Mouse (Mus musculus) regulatory T cell (primary cell): Measurements from ENCODE around the gene Ccr6.

ENCODE experiments used
- in situ Hi-C: fragments of 300-600 bp; cut with MboI, MseI; formaldehyde crosslinking; loops from one replicate; pipeline ENCODE4 v1.15.1; 2025; ENCODE audit warnings: high pct_unique_total_duplicates

Ccr6 gene

GRCm38 (mm10) chr17:8232089-8232488 is 3.8 kb upstream of the Ccr6 start:
- in situ Hi-C loops: loop anchor here (25.0 kb wide), 1 partner anchor 295 kb away; the partner anchor contains the start of genes Rsph3a and Tagap

DNA sequence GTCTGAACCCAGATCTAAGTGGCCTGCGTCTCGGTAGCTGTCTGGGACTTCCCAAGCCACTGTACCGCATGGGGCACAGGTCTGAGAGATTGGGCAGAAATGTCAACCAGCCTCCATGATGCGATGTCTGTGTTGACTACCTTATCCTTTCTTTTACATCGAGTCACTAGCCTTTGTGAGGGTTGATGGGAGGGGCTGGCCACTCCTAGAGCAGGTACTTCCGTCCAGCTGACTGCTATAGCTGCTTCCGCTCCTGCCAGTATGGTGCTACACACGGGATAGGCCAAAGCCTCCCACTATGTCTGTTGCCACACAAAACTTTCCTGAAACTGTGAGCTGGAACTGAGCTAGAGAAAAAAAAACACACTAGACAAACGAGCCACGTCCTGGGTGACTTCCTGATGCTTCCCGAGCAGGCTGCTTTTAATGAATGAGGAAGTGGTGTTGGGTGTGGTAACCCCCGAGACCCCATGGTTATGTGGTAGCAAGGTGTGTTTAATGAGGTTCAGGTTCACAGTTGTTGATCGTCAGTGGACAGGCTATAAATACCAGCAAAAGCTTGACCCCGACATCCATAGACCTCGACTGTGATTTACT is 2.1 kb upstream of the Ccr6 start:
- in situ Hi-C loops: loop anchor here (25.0 kb wide), 1 partner anchor 296 kb away; the partner anchor contains the start of genes Rsph3a and Tagap

DNA sequence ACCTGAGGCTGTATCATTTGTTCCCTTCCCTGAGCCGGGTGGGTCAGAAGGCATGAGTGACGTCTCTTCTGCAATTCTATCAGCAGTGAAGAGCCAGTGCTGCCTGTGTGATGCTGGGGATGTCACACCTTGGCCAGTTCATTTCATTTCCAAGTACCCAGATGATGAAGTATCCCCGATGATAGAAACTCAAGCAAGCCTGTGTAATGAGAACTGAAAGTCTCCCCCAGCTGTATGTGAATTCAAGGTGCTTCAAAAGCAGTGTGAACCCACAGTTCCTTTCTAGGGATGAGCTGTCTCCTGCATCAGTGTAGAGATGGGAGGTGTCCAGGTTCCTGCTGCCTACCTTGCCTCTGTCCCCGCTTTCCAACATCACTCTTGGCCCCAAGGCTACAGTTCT is 1.3 kb upstream of the Ccr6 start:
- in situ Hi-C loops: loop anchor here (25.0 kb wide), 1 partner anchor 297 kb away; the partner anchor contains the start of genes Rsph3a and Tagap

DNA sequence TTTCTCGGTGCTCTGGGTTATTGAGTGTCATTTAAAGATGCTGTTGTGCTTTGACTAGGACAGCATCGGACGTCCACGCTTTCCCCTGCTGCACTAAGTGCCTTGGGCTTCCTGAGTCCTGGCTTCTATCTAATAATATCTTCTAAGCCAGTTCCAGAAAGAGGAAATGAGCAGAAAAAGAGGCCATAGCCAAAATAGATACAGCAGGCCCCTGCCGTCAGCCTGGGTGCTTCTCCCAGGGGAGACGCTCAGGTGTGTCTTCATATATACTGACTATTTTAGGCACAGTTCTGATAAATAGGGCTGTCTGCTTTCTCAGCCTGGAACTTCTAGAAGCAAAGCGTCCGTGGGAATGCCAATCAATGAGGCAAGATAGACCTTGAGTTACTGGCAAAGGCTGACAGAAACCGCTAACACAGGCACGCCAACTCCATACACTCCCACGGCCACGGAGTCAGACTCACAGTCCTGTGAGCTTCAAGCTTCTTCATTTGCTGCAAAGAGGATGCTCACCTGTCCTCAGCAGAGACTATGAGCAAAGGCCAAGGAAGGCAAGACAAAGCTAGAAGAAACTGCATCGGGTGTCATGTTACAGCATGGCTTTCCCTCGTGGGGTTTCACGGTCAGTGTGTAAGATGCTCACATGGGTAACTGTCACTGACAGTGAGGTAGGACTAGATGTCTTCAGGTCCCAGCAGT is 2.3 kb downstream of the Ccr6 start:
- in situ Hi-C loops: loop anchor here (5.0 to 25.0 kb wide), 2 partner anchors 36 to 301 kb away; partner anchors contain the start of genes Rsph3a and Tagap

- in situ Hi-C loops: loop anchor here (5.0 to 25.0 kb wide), 2 partner anchors 37 to 302 kb away; partner anchors contain the start of genes Rsph3a and Tagap
These were observed 3.7 kb downstream of the Ccr6 start for GRCm38 (mm10) chr17:8239561-8239960.

- in situ Hi-C loops: loop anchor here (25.0 kb wide), 1 partner anchor 303 kb away; the partner anchor contains the start of genes Rsph3a and Tagap
These were observed 4.7 kb downstream of the Ccr6 start for GRCm38 (mm10) chr17:8240517-8240916.

- in situ Hi-C loops: loop anchor here (25.0 kb wide), 1 partner anchor 304 kb away; the partner anchor contains the start of genes Rsph3a and Tagap
These were observed 5.8 kb downstream of the Ccr6 start for GRCm38 (mm10) chr17:8241645-8242044.

GRCm38 (mm10) chr17:8242186-8242585 is 6.3 kb downstream of the Ccr6 start:
- in situ Hi-C loops: loop anchor here (25.0 kb wide), 1 partner anchor 305 kb away; the partner anchor contains the start of genes Rsph3a and Tagap

GRCm38 (mm10) chr17:8244124-8244523 is 8.3 kb downstream of the Ccr6 start:
- in situ Hi-C loops: loop anchor here (25.0 kb wide), 1 partner anchor 307 kb away; the partner anchor contains the start of genes Rsph3a and Tagap

- in situ Hi-C loops: loop anchor here (25.0 kb wide), 1 partner anchor 309 kb away; the partner anchor contains the start of genes Rsph3a and Tagap
These were observed 10.4 kb downstream of the Ccr6 start for GRCm38 (mm10) chr17:8246102-8246754.

DNA sequence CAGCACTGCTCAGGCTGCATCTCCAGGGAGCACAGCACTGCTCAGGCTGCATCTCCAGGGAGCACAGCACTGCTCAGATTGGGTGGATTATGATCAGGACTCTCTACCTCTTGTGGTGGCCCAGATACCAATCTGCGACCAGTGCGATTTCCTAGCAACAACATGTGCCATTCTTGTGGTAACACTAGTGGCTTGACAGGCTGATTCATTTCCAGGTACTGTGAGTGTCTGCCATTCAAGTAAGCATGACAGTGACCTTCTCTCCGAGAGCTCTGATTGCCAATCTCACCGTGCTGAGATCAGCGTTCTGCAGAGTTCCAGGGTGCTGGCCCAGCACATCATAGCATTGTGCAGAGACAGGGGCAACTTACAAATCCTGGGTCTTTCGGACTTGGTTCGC is 15.9 kb downstream of the Ccr6 start:
- in situ Hi-C loops: no loop called here

- in situ Hi-C loops: no loop called here
These were observed 18.4 kb downstream of the Ccr6 start for GRCm38 (mm10) chr17:8254268-8254667.

DNA sequence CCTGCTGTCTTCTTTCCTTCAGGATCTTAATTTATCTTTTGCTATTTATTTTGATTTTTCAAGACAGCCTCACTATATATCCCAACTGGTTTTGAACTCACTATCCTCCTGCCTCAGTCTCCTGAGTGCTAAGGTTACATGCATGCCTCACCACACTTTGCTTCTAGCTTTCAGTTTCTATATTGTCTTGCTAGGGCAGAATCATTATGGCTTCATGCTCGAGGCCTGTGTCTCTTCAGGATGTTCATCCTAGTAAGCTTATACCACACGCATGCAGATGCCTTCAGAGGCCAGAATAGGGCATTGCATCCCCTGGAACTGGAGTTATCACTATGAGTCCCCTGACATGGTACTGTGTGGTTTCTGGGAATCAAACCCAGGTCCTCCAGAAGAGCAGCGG is 19.1 kb downstream of the Ccr6 start:
- in situ Hi-C loops: no loop called here

DNA sequence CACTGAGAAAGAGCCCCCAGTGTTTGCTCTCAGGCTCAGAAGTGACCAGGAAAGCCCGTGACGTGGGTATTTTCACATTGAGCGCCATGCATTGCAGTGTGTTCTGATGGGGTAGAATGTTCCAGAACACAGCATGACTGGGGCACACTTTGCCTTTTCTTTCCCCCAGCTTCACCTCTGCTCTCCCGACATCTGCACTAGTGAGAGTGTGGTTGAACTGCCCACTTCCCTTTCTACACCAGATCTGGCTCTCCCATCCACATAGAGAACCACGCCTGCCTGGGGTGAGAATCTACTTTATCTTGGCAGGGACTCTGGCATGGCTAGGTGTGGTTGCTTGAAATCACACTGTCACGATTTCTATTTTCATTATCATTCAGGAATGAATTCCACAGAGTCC is 19.7 kb downstream of the Ccr6 start:
- in situ Hi-C loops: no loop called here

DNA sequence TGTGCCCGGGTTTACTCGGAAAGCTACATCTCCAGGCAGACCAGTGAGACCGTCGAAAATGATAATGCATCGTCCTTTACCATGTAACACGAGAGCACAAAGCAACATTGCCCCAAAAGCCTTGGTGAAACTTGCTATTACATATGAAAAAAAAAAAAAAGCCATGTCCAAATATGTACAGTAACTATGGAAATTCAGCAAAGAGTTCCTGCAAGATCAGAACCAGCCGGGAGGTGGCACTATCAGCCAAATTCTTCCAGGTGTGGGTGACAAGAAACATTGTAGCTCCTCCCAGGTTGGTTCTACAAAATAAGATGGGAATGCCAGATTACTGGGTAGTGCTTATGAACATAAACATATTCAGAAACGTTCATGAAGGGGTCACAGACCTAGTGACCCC is 21.1 kb downstream of the Ccr6 start:
- in situ Hi-C loops: no loop called here

GRCm38 (mm10) chr17:8264638-8265037 is 28.8 kb downstream of the Ccr6 start:
- in situ Hi-C loops: loop anchor here (5.0 to 10.0 kb wide), 2 partner anchors 43 to 120 kb away; no protein-coding TSS in a partner anchor

- in situ Hi-C loops: no loop called here
These were observed 36.4 kb downstream of the Ccr6 start for GRCm38 (mm10) chr17:8272054-8272749.

DNA sequence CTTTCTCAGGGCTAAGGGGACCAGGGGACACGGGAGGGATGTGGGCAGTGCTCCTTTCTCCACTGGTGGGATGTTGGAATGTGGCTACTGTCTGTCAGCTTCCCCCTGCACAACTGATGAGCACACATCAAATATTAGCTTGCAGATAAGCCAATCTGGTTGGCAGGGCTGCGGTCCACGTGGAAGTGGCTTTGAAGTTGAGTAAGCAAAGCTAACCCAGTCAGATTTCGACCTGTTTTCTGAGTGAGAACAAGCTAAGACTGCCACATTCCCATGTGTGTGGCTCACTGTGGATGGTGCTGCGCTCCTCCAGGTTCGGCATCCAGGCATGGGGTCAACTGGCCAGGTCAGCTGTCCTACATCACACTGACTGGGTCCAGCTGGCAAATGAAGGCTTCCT is 37.1 kb downstream of the Ccr6 start:
- in situ Hi-C loops: no loop called here

DNA sequence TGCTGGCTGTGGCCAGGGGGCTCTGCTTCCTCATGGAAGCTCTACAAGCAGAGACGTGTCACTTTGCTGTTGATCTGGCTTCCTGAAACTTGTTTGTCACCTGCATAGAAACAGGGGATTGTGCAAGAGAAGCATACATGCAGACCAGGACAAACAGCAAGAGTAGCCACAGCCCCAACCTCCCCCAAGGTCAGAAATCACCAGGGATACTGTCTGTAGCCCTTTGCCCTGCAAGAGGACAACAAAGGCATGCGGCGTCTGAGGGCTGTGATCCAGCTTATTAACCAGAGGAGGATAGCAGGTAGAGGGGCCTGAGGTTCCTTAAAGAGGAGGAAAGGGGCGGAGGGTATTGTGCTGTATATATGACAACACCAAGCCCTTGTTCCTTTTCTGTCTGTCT is 40.2 kb downstream of the Ccr6 start:
- in situ Hi-C loops: no loop called here

DNA sequence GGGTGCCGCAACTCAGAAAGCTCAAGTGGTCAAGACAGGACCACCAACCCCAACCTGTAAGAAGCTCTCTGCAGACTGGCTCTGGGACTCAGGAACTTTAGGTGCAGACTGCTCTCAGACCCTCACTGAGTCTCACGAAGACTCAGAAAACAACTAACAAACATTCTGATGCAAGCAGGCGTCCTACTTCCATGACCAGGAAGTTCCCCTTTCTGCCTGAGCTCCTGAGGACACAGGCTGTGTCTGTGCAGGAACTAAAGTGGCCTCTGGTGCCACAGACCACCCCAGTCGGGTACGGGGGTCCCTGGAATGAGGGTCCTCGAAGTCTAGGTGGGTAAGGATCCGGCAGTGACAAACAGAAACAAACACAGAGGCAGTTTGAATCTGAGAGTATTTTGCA is 40.8 kb downstream of the Ccr6 start:
- in situ Hi-C loops: no loop called here

DNA sequence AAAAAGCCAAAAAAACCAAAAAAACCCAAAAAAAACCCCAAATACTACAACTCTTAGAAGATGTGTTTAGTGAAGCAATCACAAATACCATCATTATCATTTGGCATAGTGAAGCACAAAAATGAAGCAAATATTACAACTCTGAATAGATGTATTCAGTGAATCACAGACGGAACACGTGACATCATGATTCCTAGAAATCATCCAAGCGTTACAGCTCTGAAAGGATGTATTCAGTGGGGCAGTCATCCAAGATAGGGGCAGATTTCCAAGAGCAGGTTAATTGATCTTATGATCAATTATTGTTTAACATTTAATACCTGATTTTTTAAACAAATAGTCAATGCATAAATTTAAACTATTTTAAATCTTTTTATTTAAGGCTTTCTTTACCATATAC is 41.4 kb downstream of the Ccr6 start:
- in situ Hi-C loops: no loop called here
